Mouse (Mus musculus) MEL (cell line): ENCODE measurements at regions not wholly inside any gene's neighbourhood (a gene's known extent, or its start where the extent isn't known, plus 50 kb on each side); places are given as distances from the start of the nearest gene placed in this dataset.

Experiments
- CHD1 ChIP-seq: IDR thresholded peaks from 2 replicates; pipeline ENCODE4 v1.6.1; 2012; ENCODE audit warnings: low read depth, mild to moderate bottlenecking, inconsistent platforms, low read length, improper control_type of control experiment
- CTCF ChIP-seq, 3 experiments: IDR thresholded peaks in 2 of 3; conservative IDR thresholded peaks in 1 of 3; 2 replicates each; pipeline ENCODE4 v1.5.1; 2011 to 2012; ENCODE audit warnings: low read length in 3 of 3, low read depth in 2 of 3, mild to moderate bottlenecking in 2 of 3, improper control_type of control experiment in 1 of 3, inconsistent platforms in 1 of 3, mixed read lengths in 1 of 3, moderate library complexity in 1 of 3; ENCODE audit not compliant: control insufficient read depth in 1 of 3, insufficient read depth in 1 of 3, poor library complexity in 1 of 3, severe bottlenecking in 1 of 3
- EP300 ChIP-seq, 2 experiments: IDR thresholded peaks; 2 replicates each; pipeline ENCODE4 v1.6.1; 2011; ENCODE audit warnings: improper control_type of control experiment in 2 of 2, low read length in 2 of 2, low read depth in 1 of 2, mild to moderate bottlenecking in 1 of 2
- MAX ChIP-seq: IDR thresholded peaks from 2 replicates; pipeline ENCODE4 v1.6.1; 2011; ENCODE audit warnings: low read length, improper control_type of control experiment
- POLR2A ChIP-seq, 2 experiments: IDR thresholded peaks; 2 replicates each; pipeline ENCODE4 v1.6.1; 2011 to 2012; ENCODE audit warnings: low read length in 2 of 2, mild to moderate bottlenecking in 2 of 2, control low read depth in 1 of 2, improper control_type of control experiment in 1 of 2, low read depth in 1 of 2, moderate library complexity in 1 of 2; ENCODE audit not compliant: control insufficient read depth in 1 of 2, insufficient read depth in 1 of 2, poor library complexity in 1 of 2
- ZKSCAN1 ChIP-seq: IDR thresholded peaks from 2 replicates; pipeline ENCODE4 v1.6.1; 2012; ENCODE audit warnings: low read depth, mild to moderate bottlenecking, inconsistent platforms, low read length, improper control_type of control experiment, moderate library complexity

DNA sequence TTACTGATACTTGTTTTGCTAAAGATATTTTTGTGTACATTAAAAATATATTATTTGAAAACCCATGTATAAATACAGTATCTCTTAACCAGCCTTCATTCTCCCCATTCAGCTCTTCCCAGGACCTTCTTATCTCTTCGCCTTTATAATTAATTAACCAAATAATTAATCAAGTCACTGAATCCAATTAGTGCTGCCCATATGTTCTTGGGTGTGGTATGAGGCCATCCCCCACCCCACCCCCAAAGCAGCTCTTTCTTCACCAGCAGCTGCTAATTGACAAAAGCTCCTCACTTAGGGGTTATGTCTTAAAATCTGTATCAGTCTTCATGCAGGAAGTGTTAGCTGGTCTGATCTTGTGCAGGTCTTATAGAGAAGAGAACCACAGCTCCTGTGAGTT is 728.8 kb upstream of the Nr2f1 start:
- TF ChIP-seq POLR2A (IDR thresholded peaks at IDR 0.05; ENCODE audit: control insufficient read depth in 1 of 2, insufficient read depth in 1 of 2, low read depth in 1 of 2, low read length in 2 of 2, poor library complexity in 1 of 2) (no peak), CHD1 (no peak), ZKSCAN1 (no peak), CTCF (IDR thresholded peaks at IDR 0.05 in 2 of 3, conservative IDR thresholded peaks at IDR 0.05 in 1 of 3; ENCODE audit: control insufficient read depth in 1 of 3, insufficient read depth in 1 of 3, low read depth in 2 of 3, low read length in 3 of 3, poor library complexity in 1 of 3, severe bottlenecking in 1 of 3) (no peak), MAX (no peak), EP300 (IDR thresholded peaks at IDR 0.05; ENCODE audit: low read depth in 1 of 2, low read length in 2 of 2) (no peak)
